Mouse (Mus musculus): Measurements from ENCODE around the gene Chrm3. TPM values are rescaled to one million over a fixed set of nuclear protein-coding genes. Genes with fewer than 3 reads are reported as not detected.

Gene Chrm3
- polyA plus RNA-seq, 1 experiment from 2014 or later: 4.4 TPM

- no peaks in the 10 kb centered on the region for H3K4me1 ChIP-seq
- ATAC-seq (ENCODE audit: insufficient read depth, low FRiP score, low read depth): no peak
- H3K9me3 ChIP-seq: no peaks in the 10 kb centered on the region
- H3K4me3 ChIP-seq (replicated peaks): no peak overlapping the region
- no peak overlapping the region for H3K4me2 ChIP-seq
- no peaks in the 10 kb centered on the region for H3K36me3 ChIP-seq
- WGBS: 70% methylated on average over 2 of the region's 2 CpGs
- no peak overlapping the region for H3K27ac ChIP-seq
- no peak overlapping the region for H3K9ac ChIP-seq
- no peaks in the 10 kb centered on the region for H3K27me3 ChIP-seq (replicated peaks)
These were observed 65.5 kb downstream of the Chrm3 start for GRCm38 (mm10) chr13:10295160-10295559.

GRCm38 (mm10) chr13:10284331-10284730 is 76.3 kb downstream of the Chrm3 start:
- Histone ChIP-seq H3K36me3 (no peaks in the 10 kb centered on the region), H3K9me3 (no peaks in the 10 kb centered on the region), H3K9ac (no peak overlapping the region), H3K4me3 (replicated peaks) (no peak overlapping the region), H3K4me1 (no peaks in the 10 kb centered on the region), H3K27me3 (replicated peaks) (no peaks in the 10 kb centered on the region), H3K4me2 (no peak overlapping the region), H3K27ac (no peak overlapping the region)
- no peak for ATAC-seq (ENCODE audit: insufficient read depth, low FRiP score, low read depth)
- WGBS: 79% methylated on average over 4 of the region's 4 CpGs

GRCm38 (mm10) chr13:10274907-10275306 is 85.7 kb downstream of the Chrm3 start:
- H3K4me3 ChIP-seq (replicated peaks): no peak overlapping the region
- no peak for ATAC-seq (ENCODE audit: insufficient read depth, low FRiP score, low read depth)
- no peaks in the 10 kb centered on the region for H3K9me3 ChIP-seq
- H3K9ac ChIP-seq: no peak overlapping the region
- WGBS: 69% methylated on average over 1 of the region's 1 CpGs
- H3K4me2 ChIP-seq: no peak overlapping the region
- H3K36me3 ChIP-seq: no peaks in the 10 kb centered on the region
- H3K27ac ChIP-seq: no peak overlapping the region
- no peaks in the 10 kb centered on the region for H3K27me3 ChIP-seq (replicated peaks)
- H3K4me1 ChIP-seq: no peaks in the 10 kb centered on the region

- Histone ChIP-seq H3K27ac (no peak overlapping the region), H3K9ac (no peak overlapping the region), H3K36me3 (no peaks in the 10 kb centered on the region), H3K4me1 (no peaks in the 10 kb centered on the region), H3K4me2 (no peak overlapping the region), H3K4me3 (replicated peaks) (no peak overlapping the region), H3K9me3 (no peaks in the 10 kb centered on the region), H3K27me3 (replicated peaks) (no peaks in the 10 kb centered on the region)
- no peak for ATAC-seq (ENCODE audit: insufficient read depth, low FRiP score, low read depth)
- 77% methylated on average over 3 of the region's 3 CpGs for WGBS
These were observed 96.9 kb downstream of the Chrm3 start for GRCm38 (mm10) chr13:10263784-10264183.

GRCm38 (mm10) chr13:10253049-10253448 is 107.6 kb downstream of the Chrm3 start:
- Histone ChIP-seq H3K27me3 (replicated peaks) (no peaks in the 10 kb centered on the region), H3K27ac (no peak overlapping the region), H3K4me3 (replicated peaks) (no peak overlapping the region), H3K9ac (no peak overlapping the region), H3K36me3 (no peaks in the 10 kb centered on the region), H3K4me2 (no peak overlapping the region), H3K9me3 (no peaks in the 10 kb centered on the region), H3K4me1 (no peaks in the 10 kb centered on the region)
- ATAC-seq (ENCODE audit: insufficient read depth, low FRiP score, low read depth): no peak

- 54% methylated on average over 5 of the region's 5 CpGs for WGBS
- no peak overlapping the region for H3K27ac ChIP-seq
- no peaks in the 10 kb centered on the region for H3K27me3 ChIP-seq (replicated peaks)
- H3K9me3 ChIP-seq: no peaks in the 10 kb centered on the region
- no peak overlapping the region for H3K9ac ChIP-seq
- no peaks in the 10 kb centered on the region for H3K36me3 ChIP-seq
- no peak overlapping the region for H3K4me3 ChIP-seq (replicated peaks)
- no peak overlapping the region for H3K4me2 ChIP-seq
- no peak for ATAC-seq (ENCODE audit: insufficient read depth, low FRiP score, low read depth)
- no peaks in the 10 kb centered on the region for H3K4me1 ChIP-seq
These were observed 109.0 kb downstream of the Chrm3 start for GRCm38 (mm10) chr13:10251499-10252179.

- no peak overlapping the region for H3K4me2 ChIP-seq
- H3K27me3 ChIP-seq (replicated peaks): no peaks in the 10 kb centered on the region
- no peak overlapping the region for H3K27ac ChIP-seq
- H3K4me1 ChIP-seq: no peaks in the 10 kb centered on the region
- no peaks in the 10 kb centered on the region for H3K9me3 ChIP-seq
- H3K9ac ChIP-seq: no peak overlapping the region
- H3K36me3 ChIP-seq: no peaks in the 10 kb centered on the region
- peak; percentile 70 for ATAC-seq (ENCODE audit: insufficient read depth, low FRiP score, low read depth)
- H3K4me3 ChIP-seq (replicated peaks): no peak overlapping the region
- 45% methylated on average over 1 of the region's 1 CpGs for WGBS
These were observed 116.2 kb downstream of the Chrm3 start for GRCm38 (mm10) chr13:10244243-10244998.

- Histone ChIP-seq H3K4me1 (no peaks in the 10 kb centered on the region), H3K4me2 (no peak overlapping the region), H3K36me3 (no peaks in the 10 kb centered on the region), H3K27me3 (replicated peaks) (no peaks in the 10 kb centered on the region), H3K9ac (no peak overlapping the region), H3K27ac (no peak overlapping the region), H3K9me3 (no peaks in the 10 kb centered on the region), H3K4me3 (replicated peaks) (no peak overlapping the region)
- no peak for ATAC-seq (ENCODE audit: insufficient read depth, low FRiP score, low read depth)
- WGBS: 59% methylated on average over 3 of the region's 3 CpGs
These were observed 120.4 kb downstream of the Chrm3 start for GRCm38 (mm10) chr13:10240238-10240637.

GRCm38 (mm10) chr13:10239825-10240224 is 120.8 kb downstream of the Chrm3 start:
- Histone ChIP-seq H3K27ac (no peak overlapping the region), H3K27me3 (replicated peaks) (no peaks in the 10 kb centered on the region), H3K4me2 (no peak overlapping the region), H3K9me3 (no peaks in the 10 kb centered on the region), H3K9ac (no peak overlapping the region), H3K36me3 (no peaks in the 10 kb centered on the region), H3K4me1 (no peaks in the 10 kb centered on the region), H3K4me3 (replicated peaks) (no peak overlapping the region)
- WGBS: 49% methylated on average over 4 of the region's 4 CpGs
- no peak for ATAC-seq (ENCODE audit: insufficient read depth, low FRiP score, low read depth)

GRCm38 (mm10) chr13:10237616-10238015 is 123.0 kb downstream of the Chrm3 start:
- ATAC-seq (ENCODE audit: insufficient read depth, low FRiP score, low read depth): no peak
- H3K4me3 ChIP-seq (replicated peaks): no peak overlapping the region
- WGBS: 48% methylated on average over 2 of the region's 2 CpGs
- H3K27ac ChIP-seq: no peak overlapping the region
- no peaks in the 10 kb centered on the region for H3K4me1 ChIP-seq
- no peak overlapping the region for H3K4me2 ChIP-seq
- no peaks in the 10 kb centered on the region for H3K27me3 ChIP-seq (replicated peaks)
- no peak overlapping the region for H3K9ac ChIP-seq
- no peaks in the 10 kb centered on the region for H3K36me3 ChIP-seq
- no peaks in the 10 kb centered on the region for H3K9me3 ChIP-seq

- WGBS: 91% methylated on average over 4 of the region's 4 CpGs
- H3K9ac ChIP-seq: no peak overlapping the region
- no peak overlapping the region for H3K4me2 ChIP-seq
- H3K27me3 ChIP-seq (replicated peaks): no peaks in the 10 kb centered on the region
- H3K4me1 ChIP-seq: no peaks in the 10 kb centered on the region
- H3K36me3 ChIP-seq: no peaks in the 10 kb centered on the region
- no peak for ATAC-seq (ENCODE audit: insufficient read depth, low FRiP score, low read depth)
- H3K27ac ChIP-seq: no peak overlapping the region
- no peaks in the 10 kb centered on the region for H3K9me3 ChIP-seq
- H3K4me3 ChIP-seq (replicated peaks): no peak overlapping the region
These were observed 124.4 kb downstream of the Chrm3 start for GRCm38 (mm10) chr13:10236279-10236678.

- Histone ChIP-seq H3K9me3 (no peaks in the 10 kb centered on the region), H3K27me3 (replicated peaks) (no peaks in the 10 kb centered on the region), H3K27ac (no peak overlapping the region), H3K4me2 (no peak overlapping the region), H3K36me3 (no peaks in the 10 kb centered on the region), H3K4me1 (no peaks in the 10 kb centered on the region), H3K4me3 (replicated peaks) (no peak overlapping the region), H3K9ac (no peak overlapping the region)
- WGBS: 88% methylated on average over 5 of the region's 5 CpGs
- ATAC-seq (ENCODE audit: insufficient read depth, low FRiP score, low read depth): no peak
These were observed 125.1 kb downstream of the Chrm3 start for GRCm38 (mm10) chr13:10235391-10236169.

Data from stomach, embryonic 15.5 days (tissue).